36 mouse cellular contexts compared by ENCODE assay signal in genomic region chr5:108750328-108751210, GRCm38 (mm10). TPM values are rescaled to one million over a fixed set of nuclear protein-coding genes. Genes with fewer than 3 reads are reported as not detected.
A peak's percentile ranks its signal among the peaks of the same experiment; 100 is the strongest.
DNase-seq lines count a peak whose midpoint lies in the region; ATAC-seq and TF ChIP-seq lines count a peak whose summit lies in the region.
"Had no signal": no experiment of that assay in that cellular context is flagged by ENCODE, and none has a peak within 500 bp of the region (broad histone marks: within the 10 kb centered on the region; RNA-seq: fewer than 3 reads in every experiment).

No protein-coding gene starts in this region.

- peak; percentile 89 for TF ChIP-seq EP300 in liver, postnatal 0 days (IDR thresholded peaks at IDR 0.05; ENCODE audit: low read depth)

- H3K4me2 ChIP-seq in heart, embryonic 11.5 days = peak overlapping the region; percentile 27
- H3K4me2 ChIP-seq in liver, embryonic 11.5 days = peak overlapping the region; percentile 29; the same call in 1 of the 2 replicates
- H3K4me2 ChIP-seq in liver, postnatal 0 days (ENCODE audit: low read depth, low read length) = no peak overlapping the region
- H3K4me2 ChIP-seq: forebrain, embryonic 13.5 days; hindbrain, embryonic 15.5 days; lung, embryonic 15.5 days; neural tube, embryonic 13.5 days had no signal

- no peak for TF ChIP-seq CTCF in liver, postnatal 0 days (IDR thresholded peaks at IDR 0.05; ENCODE audit: low read depth)

- no peak for DNase-seq in heart, embryonic 10.5 days (ENCODE audit: low spot score)
- peak; percentile 32 for DNase-seq in c-Kit-positive CD71-positive TER-119-negative erythroid progenitor cells, embryonic 14.5 days (ENCODE audit: low read depth)
- no peak for DNase-seq in liver, embryonic 11.5 days (ENCODE audit: low spot score)
- DNase-seq in liver, postnatal 0 days = no peak
- no peak for DNase-seq in urinary bladder, adult 2 months (ENCODE audit: low spot score)
- DNase-seq in left cerebral cortex, adult 18-20 months (ENCODE audit: low spot score in 2 of 2) = no peak
- DNase-seq in thymus, postnatal 36 days = no peak
- DNase-seq: adrenal gland, postnatal 25 days; cerebellum, adult 11-12 months; cerebellum, postnatal 14 days; gastrocnemius, postnatal 10 days; heart, postnatal 4 days; kidney, postnatal 36 days; lung, postnatal 4 days; retina, postnatal 1 day; right cerebral cortex, postnatal 25 days; thymus, adult 2 months had no signal

- WGBS in heart, embryonic 11.5 days (ENCODE audit: insufficient replicate concordance) = 68% methylated on average over 5 of the region's 5 CpGs
- 59% methylated on average over 5 of the region's 5 CpGs for WGBS in heart, embryonic 10.5 days
- WGBS in liver, embryonic 11.5 days = 69% methylated on average over 5 of the region's 5 CpGs
- WGBS in liver, postnatal 0 days (ENCODE audit: insufficient replicate concordance) = 68% methylated on average over 5 of the region's 5 CpGs

- no peaks in the 10 kb centered on the region for H3K9me3 ChIP-seq in heart, embryonic 11.5 days (replicated peaks; ENCODE audit: control insufficient read depth, low read length)
- H3K9me3 ChIP-seq in heart, embryonic 10.5 days = no peaks in the 10 kb centered on the region
- H3K9me3 ChIP-seq in liver, embryonic 11.5 days (ENCODE audit: control insufficient read depth, low read length) = no peaks in the 10 kb centered on the region
- H3K9me3 ChIP-seq in liver, postnatal 0 days (ENCODE audit: low read length) = no peaks in the 10 kb centered on the region
- H3K9me3 ChIP-seq: forebrain, embryonic 13.5 days; hindbrain, embryonic 15.5 days; lung, embryonic 15.5 days; midbrain, embryonic 10.5 days; neural tube, embryonic 13.5 days had no signal

- peak; percentile 77 for ATAC-seq in heart, embryonic 11.5 days (replicated peaks; ENCODE audit: insufficient number of reproducible peaks, low FRiP score, low TSS enrichment)
- ATAC-seq in liver, embryonic 11.5 days (replicated peaks; ENCODE audit: low FRiP score) = peak; percentile 93
- ATAC-seq in liver, postnatal 0 days = peak; percentile 62
- ATAC-seq: forebrain, embryonic 13.5 days; intestine, postnatal 0 days; midbrain, embryonic 16.5 days had no signal

- no peaks in the 10 kb centered on the region for H3K36me3 ChIP-seq in heart, embryonic 11.5 days (ENCODE audit: control insufficient read depth, insufficient read depth, low read length)
- H3K36me3 ChIP-seq in heart, embryonic 10.5 days = no peaks in the 10 kb centered on the region
- H3K36me3 ChIP-seq in liver, embryonic 11.5 days (ENCODE audit: control insufficient read depth, insufficient read depth, low read length) = no peaks in the 10 kb centered on the region
- H3K36me3 ChIP-seq in liver, postnatal 0 days (replicated peaks; ENCODE audit: insufficient read depth, low read length) = no peaks in the 10 kb centered on the region
- H3K36me3 ChIP-seq: hindbrain, embryonic 15.5 days; lung, embryonic 15.5 days; midbrain, embryonic 10.5 days; neural tube, embryonic 13.5 days had no signal

- no peaks in the 10 kb centered on the region for H3K4me1 ChIP-seq in heart, embryonic 11.5 days (ENCODE audit: control insufficient read depth, insufficient read depth, low read length)
- H3K4me1 ChIP-seq in heart, embryonic 10.5 days = no peaks in the 10 kb centered on the region
- no peaks in the 10 kb centered on the region; the same call in 1 of the 2 replicates for H3K4me1 ChIP-seq in liver, embryonic 11.5 days (replicated peaks; ENCODE audit: control insufficient read depth, insufficient read depth, low read length)
- H3K4me1 ChIP-seq in liver, postnatal 0 days (ENCODE audit: insufficient read depth) = no peaks in the 10 kb centered on the region
- H3K4me1 ChIP-seq: forebrain, embryonic 13.5 days; hindbrain, embryonic 15.5 days; lung, embryonic 15.5 days; midbrain, embryonic 10.5 days; neural tube, embryonic 13.5 days had no signal

- H3K9ac ChIP-seq in heart, embryonic 11.5 days (ENCODE audit: low read depth, low read length) = no peak overlapping the region
- H3K9ac ChIP-seq in liver, embryonic 11.5 days (ENCODE audit: low read depth, low read length) = no peak overlapping the region
- no peak overlapping the region for H3K9ac ChIP-seq in liver, postnatal 0 days (replicated peaks)
- H3K9ac ChIP-seq: forebrain, embryonic 13.5 days; hindbrain, embryonic 15.5 days; lung, embryonic 15.5 days; neural tube, embryonic 13.5 days had no signal

- no peak overlapping the region for H3K4me3 ChIP-seq in heart, embryonic 11.5 days (ENCODE audit: low read depth, low read length)
- H3K4me3 ChIP-seq in heart, embryonic 10.5 days = no peak overlapping the region
- no peak overlapping the region for H3K4me3 ChIP-seq in liver, embryonic 11.5 days (ENCODE audit: low read depth, low read length)
- H3K4me3 ChIP-seq in liver, postnatal 0 days (ENCODE audit: low read depth, low read length) = 0 out of 2 replicates have a peak overlapping the region, but pooled peaks have one; percentile 10
- H3K4me3 ChIP-seq: forebrain, embryonic 13.5 days; hindbrain, embryonic 15.5 days; left cerebral cortex, adult 2 months; lung, embryonic 15.5 days; midbrain, embryonic 10.5 days; myocyte; neural tube, embryonic 13.5 days had no signal

- no peaks in the 10 kb centered on the region for H3K27me3 ChIP-seq in heart, embryonic 11.5 days (ENCODE audit: control insufficient read depth, insufficient read depth, low read length)
- H3K27me3 ChIP-seq in heart, embryonic 10.5 days (ENCODE audit: insufficient read depth, poor library complexity, severe bottlenecking) = no peaks in the 10 kb centered on the region
- no peaks in the 10 kb centered on the region for H3K27me3 ChIP-seq in liver, embryonic 11.5 days (replicated peaks; ENCODE audit: control insufficient read depth, insufficient read depth, low read length)
- no peaks in the 10 kb centered on the region for H3K27me3 ChIP-seq in liver, postnatal 0 days (ENCODE audit: insufficient read depth, low read length)
- H3K27me3 ChIP-seq: forebrain, embryonic 13.5 days; hindbrain, embryonic 15.5 days; lung, embryonic 15.5 days; neural tube, embryonic 13.5 days had no signal

- H3K27ac ChIP-seq in heart, embryonic 11.5 days (ENCODE audit: low read depth, low read length) = 0 out of 2 replicates have a peak overlapping the region, but pooled peaks have one; percentile 29
- H3K27ac ChIP-seq in heart, embryonic 10.5 days = no peak overlapping the region
- peak overlapping the region; percentile 63 for H3K27ac ChIP-seq in liver, embryonic 11.5 days (ENCODE audit: low read depth, low read length)
- H3K27ac ChIP-seq in liver, postnatal 0 days (ENCODE audit: low read depth) = peak overlapping the region; percentile 22; the same call in 1 of the 2 replicates
- H3K27ac ChIP-seq: forebrain, embryonic 13.5 days; hindbrain, embryonic 15.5 days; left cerebral cortex, adult 2 months; lung, embryonic 15.5 days; midbrain, embryonic 10.5 days; neural tube, embryonic 13.5 days had no signal

RNA-seq across cellular contexts. Expression of gene Rnf212, which starts 24.2 kb away (rescaled TPM):
- polyA plus RNA-seq in heart, embryonic 11.5 days (2014; fragmentation: Nextera tagmentation; extraction: Ambion mirVana) = 2.9 and 4.1 TPM in 2 replicates
- polyA plus RNA-seq in heart, embryonic 10.5 days (2016; fragmentation: Nextera tagmentation; extraction: Ambion mirVana) = 1.1 TPM in 2 replicates
- 2.4 and 3.2 TPM in 2 replicates for polyA plus RNA-seq in liver, embryonic 11.5 days (2014; fragmentation: Nextera tagmentation; extraction: Ambion mirVana)
- 0.48 and 0.62 TPM in 2 replicates for polyA plus RNA-seq in liver, postnatal 0 days (2015; fragmentation: Nextera tagmentation; extraction: Ambion mirVana)
- 3.2 and 3.8 TPM in 2 replicates for polyA plus RNA-seq in urinary bladder, adult 2 months (2012; rRNA removed)
- not detected for total RNA-seq in left cerebral cortex, adult 18-20 months (2021)
- total RNA-seq: adrenal gland, postnatal 25 days; gastrocnemius, postnatal 10 days; granulocyte monocyte progenitor cell, adult 5-6 weeks; heart, postnatal 4 days; left cerebral cortex, adult 2 months; left cerebral cortex, postnatal 36 days had no signal
- polyA plus RNA-seq: forebrain, embryonic 13.5 days; frontal cortex, adult 2 months; heart, embryonic 16.5 days; hindbrain, embryonic 15.5 days; kidney, embryonic 14.5 days; limb, embryonic 14.5 days; lung, embryonic 15.5 days; midbrain, embryonic 16.5 days; myocyte; neural tube, embryonic 13.5 days had no signal

RNA-seq across cellular contexts. Expression of gene Tmed11, which starts 44.6 kb away (rescaled TPM):
- not detected in 2 replicates for polyA plus RNA-seq in heart, embryonic 11.5 days (2014; fragmentation: Nextera tagmentation; extraction: Ambion mirVana)
- polyA plus RNA-seq in heart, embryonic 10.5 days (2016; fragmentation: Nextera tagmentation; extraction: Ambion mirVana) = not detected in 2 replicates
- polyA plus RNA-seq in liver, embryonic 11.5 days (2014; fragmentation: Nextera tagmentation; extraction: Ambion mirVana) = not detected in 2 replicates
- not detected in 2 replicates for polyA plus RNA-seq in liver, postnatal 0 days (2015; fragmentation: Nextera tagmentation; extraction: Ambion mirVana)
- polyA plus RNA-seq in urinary bladder, adult 2 months (2012; rRNA removed) = not detected in 2 replicates
- not detected for total RNA-seq in left cerebral cortex, adult 18-20 months (2021)
- total RNA-seq: adrenal gland, postnatal 25 days; gastrocnemius, postnatal 10 days; granulocyte monocyte progenitor cell, adult 5-6 weeks; heart, postnatal 4 days; left cerebral cortex, adult 2 months; left cerebral cortex, postnatal 36 days had no signal
- polyA plus RNA-seq: brain, embryonic 14.5 days; embryonic facial prominence, embryonic 11.5 days; forebrain, embryonic 13.5 days; frontal cortex, adult 2 months; heart, embryonic 16.5 days; hindbrain, embryonic 15.5 days; kidney, embryonic 14.5 days; limb, embryonic 14.5 days; lung, embryonic 15.5 days; midbrain, embryonic 10.5 days; midbrain, embryonic 16.5 days; myocyte; neural tube, embryonic 13.5 days; thymus, adult 2 months had no signal

RNA-seq across cellular contexts. Expression of gene Vmn2r8, which starts 58.1 kb away (rescaled TPM):
- not detected in 2 replicates for polyA plus RNA-seq in heart, embryonic 11.5 days (2014; fragmentation: Nextera tagmentation; extraction: Ambion mirVana)
- not detected in 2 replicates for polyA plus RNA-seq in heart, embryonic 10.5 days (2016; fragmentation: Nextera tagmentation; extraction: Ambion mirVana)
- not detected in 2 replicates for polyA plus RNA-seq in liver, embryonic 11.5 days (2014; fragmentation: Nextera tagmentation; extraction: Ambion mirVana)
- polyA plus RNA-seq in liver, postnatal 0 days (2015; fragmentation: Nextera tagmentation; extraction: Ambion mirVana) = not detected in 2 replicates
- not detected in 2 replicates for polyA plus RNA-seq in urinary bladder, adult 2 months (2012; rRNA removed)
- total RNA-seq in left cerebral cortex, adult 18-20 months (2021) = not detected
- total RNA-seq: adrenal gland, postnatal 25 days; gastrocnemius, postnatal 10 days; granulocyte monocyte progenitor cell, adult 5-6 weeks; heart, postnatal 4 days; left cerebral cortex, adult 2 months; left cerebral cortex, postnatal 36 days had no signal
- polyA plus RNA-seq: brain, embryonic 14.5 days; embryonic facial prominence, embryonic 11.5 days; forebrain, embryonic 13.5 days; frontal cortex, adult 2 months; heart, embryonic 16.5 days; hindbrain, embryonic 15.5 days; intestine, postnatal 0 days; kidney, embryonic 14.5 days; limb, embryonic 14.5 days; lung, embryonic 15.5 days; midbrain, embryonic 10.5 days; midbrain, embryonic 16.5 days; myocyte; neural tube, embryonic 13.5 days; stomach, embryonic 16.5 days; thymus, adult 2 months had no signal

RNA-seq across cellular contexts. Expression of gene Fgfrl1, which starts 58.4 kb away (rescaled TPM):
- 28.0 and 31.7 TPM in 2 replicates for polyA plus RNA-seq in heart, embryonic 11.5 days (2014; fragmentation: Nextera tagmentation; extraction: Ambion mirVana)
- polyA plus RNA-seq in heart, embryonic 10.5 days (2016; fragmentation: Nextera tagmentation; extraction: Ambion mirVana) = 29.0 and 31.3 TPM in 2 replicates
- polyA plus RNA-seq in liver, embryonic 11.5 days (2014; fragmentation: Nextera tagmentation; extraction: Ambion mirVana) = 21.3 and 22.1 TPM in 2 replicates
- polyA plus RNA-seq in liver, postnatal 0 days (2015; fragmentation: Nextera tagmentation; extraction: Ambion mirVana) = 5.6 and 5.7 TPM in 2 replicates
- polyA plus RNA-seq in urinary bladder, adult 2 months (2012; rRNA removed) = 69.0 and 72.7 TPM in 2 replicates
- total RNA-seq in left cerebral cortex, adult 18-20 months (2021) = 10 to 100 TPM; 16.9 to 28.0 TPM
